In genomic region chr1:90751221-90751620, GRCm38 (mm10) we compare ENCODE assay signal across 18 mouse cellular contexts.
DNase-seq lines count a peak whose midpoint lies in the region; ATAC-seq lines count a peak whose summit lies in the region.
"Had no signal": no experiment of that assay in that cellular context is flagged by ENCODE, and none has a peak within 500 bp of the region (broad histone marks: within the 10 kb centered on the region; RNA-seq: fewer than 3 reads in every experiment).

No protein-coding gene starts in this region.

- H3K4me1 ChIP-seq in stomach, embryonic 16.5 days (ENCODE audit: control insufficient read depth, insufficient read depth, low read length), result 0 out of 2 replicates have a peak, but pooled peaks cover 28% of the 10 kb centered on the region
- peaks cover 3% of the 10 kb centered on the region; the same call in 1 of the 2 replicates for H3K4me1 ChIP-seq in forebrain, embryonic 14.5 days (ENCODE audit: control insufficient read depth, insufficient read depth, low read length)
- H3K4me1 ChIP-seq: liver, embryonic 15.5 days; neural tube, embryonic 12.5 days had no signal

- ATAC-seq in stomach, embryonic 16.5 days (ENCODE audit: insufficient read depth, low FRiP score), result no peak
- ATAC-seq in forebrain, embryonic 14.5 days, result no peak
- ATAC-seq: forebrain, embryonic 15.5 days had no signal

- H3K4me3 ChIP-seq in stomach, embryonic 16.5 days (replicated peaks; ENCODE audit: low read length), result no peak overlapping the region
- no peak overlapping the region for H3K4me3 ChIP-seq in forebrain, embryonic 14.5 days (ENCODE audit: low read depth, low read length)
- H3K4me3 ChIP-seq: forebrain, embryonic 15.5 days; hindbrain, embryonic 13.5 days; limb, embryonic 12.5 days; liver, embryonic 15.5 days; neural tube, embryonic 12.5 days had no signal

- 0 out of 2 replicates have a peak overlapping the region, but pooled peaks have one; percentile 21 for H3K9ac ChIP-seq in stomach, embryonic 16.5 days (ENCODE audit: low read length)
- no peak overlapping the region for H3K9ac ChIP-seq in forebrain, embryonic 14.5 days (ENCODE audit: low read length)
- H3K9ac ChIP-seq: forebrain, embryonic 15.5 days; hindbrain, embryonic 13.5 days; limb, embryonic 12.5 days; liver, embryonic 15.5 days; neural tube, embryonic 12.5 days had no signal

- H3K27me3 ChIP-seq in stomach, embryonic 16.5 days (ENCODE audit: control insufficient read depth, insufficient read depth, low read length), result no peaks in the 10 kb centered on the region
- H3K27me3 ChIP-seq in forebrain, embryonic 14.5 days (replicated peaks; ENCODE audit: control insufficient read depth, insufficient read depth, low read length), result no peaks in the 10 kb centered on the region
- H3K27me3 ChIP-seq: forebrain, embryonic 15.5 days; hindbrain, embryonic 13.5 days; liver, embryonic 15.5 days; neural tube, embryonic 12.5 days had no signal

- peak; percentile 62 to 73 for DNase-seq in frontal cortex, adult 2 months (ENCODE audit: extremely low spot score in 1 of 2, low spot score in 1 of 2)
- no peak for DNase-seq in frontal cortex, postnatal 25 days (ENCODE audit: low spot score in 2 of 2)
- DNase-seq in layer of hippocampus, adult 9-10 months (ENCODE audit: low spot score), result peak; percentile 22
- no peak for DNase-seq in layer of hippocampus, adult 9-11 months
- peak; percentile 64 to 68 for DNase-seq in right cerebral cortex, adult 2 months (ENCODE audit: low spot score in 2 of 2)
- no peak for DNase-seq in right cerebral cortex, postnatal 4 days
- no peak for DNase-seq in forebrain, embryonic 14.5 days (ENCODE audit: low spot score)
- DNase-seq: adrenal gland, postnatal 10 days; cerebellum, adult 8-10 months; gastrocnemius, postnatal 25 days; kidney, adult 8-10 months; kidney, postnatal 4 days had no signal

- no peaks in the 10 kb centered on the region for H3K9me3 ChIP-seq in stomach, embryonic 16.5 days (replicated peaks; ENCODE audit: control insufficient read depth, low read length)
- H3K9me3 ChIP-seq in forebrain, embryonic 14.5 days (replicated peaks; ENCODE audit: control insufficient read depth, low read length), result no peaks in the 10 kb centered on the region
- H3K9me3 ChIP-seq: forebrain, embryonic 15.5 days; hindbrain, embryonic 13.5 days; limb, embryonic 12.5 days; liver, embryonic 15.5 days; neural tube, embryonic 12.5 days had no signal

- H3K36me3 ChIP-seq in stomach, embryonic 16.5 days (ENCODE audit: control insufficient read depth, insufficient read depth, low read length), result no peaks in the 10 kb centered on the region
- H3K36me3 ChIP-seq in forebrain, embryonic 14.5 days (ENCODE audit: control insufficient read depth, insufficient read depth, low read length), result no peaks in the 10 kb centered on the region
- H3K36me3 ChIP-seq: forebrain, embryonic 15.5 days; hindbrain, embryonic 13.5 days; limb, embryonic 12.5 days; liver, embryonic 15.5 days; neural tube, embryonic 12.5 days had no signal

- no peak overlapping the region for H3K4me2 ChIP-seq in stomach, embryonic 16.5 days (ENCODE audit: low read depth, low read length)
- no peak overlapping the region for H3K4me2 ChIP-seq in forebrain, embryonic 14.5 days (ENCODE audit: low read length)
- H3K4me2 ChIP-seq: forebrain, embryonic 15.5 days; hindbrain, embryonic 13.5 days; limb, embryonic 12.5 days; liver, embryonic 15.5 days; neural tube, embryonic 12.5 days had no signal

- H3K27ac ChIP-seq in stomach, embryonic 16.5 days (ENCODE audit: low read length), result peak overlapping the region; percentile 55
- no peak overlapping the region for H3K27ac ChIP-seq in forebrain, embryonic 14.5 days (ENCODE audit: low read depth, low read length)
- H3K27ac ChIP-seq: forebrain, embryonic 15.5 days; hindbrain, embryonic 13.5 days; liver, embryonic 15.5 days; neural tube, embryonic 12.5 days had no signal

- WGBS in stomach, embryonic 16.5 days, result 40% methylated on average over 4 of the region's 4 CpGs
- WGBS in forebrain, embryonic 14.5 days, result 82% methylated on average over 4 of the region's 4 CpGs

Comparison
In these comparisons a context has a peak if more than half of its experiments do, and no peak if none do; other contexts are left out.
1. DNase-seq: peak in frontal cortex, adult 2 months (2 of 2), layer of hippocampus, adult 9-10 months (single experiment) and right cerebral cortex, adult 2 months (2 of 2); none in frontal cortex, postnatal 25 days (0 of 2), layer of hippocampus, adult 9-11 months (single experiment), right cerebral cortex, postnatal 4 days (single experiment) and forebrain, embryonic 14.5 days (single experiment).